Mouse (Mus musculus) testis, adult 2 months (tissue): ENCODE measurements around the gene Mpv17l2. TPM values are rescaled to one million over a fixed set of nuclear protein-coding genes. Genes with fewer than 3 reads are reported as not detected.
A peak's percentile ranks its signal among the peaks of the same experiment; 100 is the strongest.

Experiments
- H3K27ac ChIP-seq: fragments of 200-500 bp; 2 replicates; pipeline ENCODE4 v1.5.1; 2012; ENCODE audit warnings: low read depth, low read length; ENCODE audit not compliant: control insufficient read depth, insufficient read depth
- H3K27me3 ChIP-seq: fragments of 200-500 bp; 2 replicates; pipeline ENCODE4 v1.6.1; 2012; ENCODE audit warnings: mild to moderate bottlenecking, low read length, moderate library complexity; ENCODE audit not compliant: control insufficient read depth, insufficient read depth
- H3K36me3 ChIP-seq: fragments of 200-500 bp; 2 replicates; pipeline ENCODE4 v1.6.1; 2012; ENCODE audit warnings: mild to moderate bottlenecking, low read length; ENCODE audit not compliant: control insufficient read depth, insufficient read depth
- H3K4me1 ChIP-seq: fragments of 200-500 bp; 2 replicates; pipeline ENCODE4 v1.6.1; 2012; ENCODE audit warnings: low read length; ENCODE audit not compliant: control insufficient read depth, insufficient read depth
- H3K4me3 ChIP-seq: fragments of 200-500 bp; 2 replicates; pipeline ENCODE4 v1.5.1; 2012; ENCODE audit warnings: low read depth, mild to moderate bottlenecking, low read length, moderate library complexity, mixed read lengths; ENCODE audit not compliant: control insufficient read depth
- CTCF ChIP-seq: fragments of 200-500 bp; IDR thresholded peaks from 2 replicates; pipeline ENCODE4 v1.5.1; 2012; ENCODE audit warnings: low read depth, mild to moderate bottlenecking, inconsistent platforms, low read length, moderate library complexity; ENCODE audit not compliant: control insufficient read depth, insufficient read depth, insufficient replicate concordance
- POLR2A ChIP-seq: fragments of 200-500 bp; IDR thresholded peaks from 2 replicates; pipeline ENCODE4 v1.6.1; 2012; ENCODE audit warnings: low read depth, mild to moderate bottlenecking, inconsistent platforms, low read length, moderate library complexity; ENCODE audit not compliant: control insufficient read depth
- polyA plus RNA-seq: library from polyadenylated mRNA; depleted of rRNA; stranded (reverse); fragments of >200 nt; gene quantifications from 2 replicates; pipeline ENCODE4 v1.2.3, GENCODE M21; 2012

Mpv17l2 gene
- polyA plus RNA-seq, 1 experiment = 13.5 TPM

DNA sequence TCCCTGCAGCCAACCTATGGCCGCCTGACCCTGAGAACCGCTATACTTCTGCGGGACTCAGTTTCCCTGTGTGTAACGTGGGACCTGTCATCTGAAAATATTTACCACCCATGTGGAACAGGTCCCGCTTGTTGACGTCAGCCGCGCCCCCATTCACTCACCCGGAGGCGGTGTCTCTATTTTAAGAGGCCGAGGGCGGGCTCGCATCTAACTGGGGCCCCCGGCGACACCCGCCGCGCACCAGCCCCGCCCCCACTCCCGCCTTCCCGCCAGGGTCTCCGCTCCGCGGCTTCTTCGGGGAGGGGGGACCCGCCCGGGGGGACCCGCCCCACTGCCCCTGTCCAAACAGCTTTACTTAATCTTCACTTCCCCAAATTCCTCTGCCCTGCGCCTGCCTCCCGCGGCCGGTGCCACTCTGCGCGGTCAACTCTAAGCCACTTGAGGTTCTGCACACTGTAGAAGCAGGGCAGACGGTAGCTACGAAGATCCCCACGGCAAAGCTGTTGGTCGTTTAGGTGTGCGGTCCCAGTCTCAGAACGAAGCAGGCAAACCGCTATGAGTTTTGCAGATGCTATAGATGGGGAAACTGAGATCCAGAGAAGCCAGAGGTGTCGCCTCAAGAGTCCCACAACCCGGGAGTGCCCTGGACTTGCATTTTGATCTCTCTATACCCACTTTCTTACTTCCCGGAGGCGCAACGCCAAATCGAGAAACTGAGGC lies 43.2 kb upstream of the Mpv17l2 start:
- no peak for TF ChIP-seq CTCF
- no peak for TF ChIP-seq POLR2A
- H3K4me3 ChIP-seq = peak overlapping the region; percentile 84
- H3K27me3 ChIP-seq = no peaks in the 10 kb centered on the region; the same call in 1 of the 2 replicates
- peaks cover 10% of the 10 kb centered on the region for H3K4me1 ChIP-seq
- no peak overlapping the region for H3K27ac ChIP-seq
- H3K36me3 ChIP-seq = no peaks in the 10 kb centered on the region

DNA sequence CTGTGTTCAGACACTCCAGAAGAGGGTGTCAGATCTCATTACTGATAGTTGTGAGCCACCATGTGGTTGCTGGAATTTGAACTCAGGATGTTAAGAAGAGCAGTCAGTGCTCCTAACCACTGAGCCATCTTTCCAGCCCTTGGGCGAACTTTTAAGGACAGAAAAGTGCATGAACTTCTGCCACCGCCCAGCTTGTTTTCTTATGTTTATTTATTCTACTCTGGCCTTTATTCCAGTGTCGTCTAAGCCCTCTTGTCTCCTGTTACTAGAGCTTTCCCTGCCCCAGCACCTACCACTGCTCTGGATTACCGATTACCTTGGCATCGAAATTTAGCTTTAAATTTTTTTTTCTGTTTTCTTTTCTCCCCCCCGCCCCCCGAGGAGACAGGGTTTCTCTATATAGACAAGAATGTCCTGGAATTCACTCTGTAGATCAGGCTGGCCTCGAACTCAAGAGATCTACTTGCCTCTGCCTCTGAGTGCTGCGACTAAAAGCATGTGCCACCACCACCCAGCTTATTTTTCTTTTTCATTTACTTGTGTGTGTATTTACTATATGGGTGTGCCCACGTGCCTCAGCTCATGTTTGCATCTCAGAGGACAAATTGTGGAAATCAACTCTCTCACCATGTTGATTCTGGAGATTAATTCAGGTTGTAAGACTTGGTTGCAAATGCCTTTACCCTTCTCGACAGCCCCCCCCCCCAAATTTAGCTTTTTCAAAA lies 42.2 kb upstream of the Mpv17l2 start:
- H3K4me3 ChIP-seq = no peak overlapping the region
- TF ChIP-seq POLR2A = no peak
- TF ChIP-seq CTCF = no peak
- H3K4me1 ChIP-seq = peaks cover 12% of the 10 kb centered on the region
- H3K27me3 ChIP-seq = no peaks in the 10 kb centered on the region; the same call in 1 of the 2 replicates
- no peaks in the 10 kb centered on the region for H3K36me3 ChIP-seq
- H3K27ac ChIP-seq = no peak overlapping the region

DNA sequence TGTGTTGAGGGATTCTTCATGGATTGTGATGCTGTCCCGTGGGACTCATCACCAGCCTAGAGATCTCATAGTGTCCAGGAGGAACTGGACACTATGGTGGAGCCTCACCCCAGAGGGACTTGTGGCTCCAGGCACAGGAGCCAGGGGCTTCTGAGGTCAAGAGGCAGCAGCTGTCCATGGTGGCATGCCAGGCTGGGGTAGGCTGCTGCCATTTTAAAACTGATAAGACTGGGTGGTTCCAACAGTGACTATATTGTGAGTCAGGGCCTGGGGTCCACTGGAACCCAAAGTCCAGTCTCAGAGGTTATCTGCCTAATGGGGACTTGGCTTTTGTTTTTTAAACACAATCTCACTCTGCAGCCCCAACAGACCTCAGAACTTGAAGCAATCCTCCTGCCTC lies 41.1 kb upstream of the Mpv17l2 start:
- Histone ChIP-seq H3K4me3 (no peak overlapping the region), H3K27ac (no peak overlapping the region), H3K27me3 (no peaks in the 10 kb centered on the region; the same call in 1 of the 2 replicates), H3K36me3 (no peaks in the 10 kb centered on the region), H3K4me1 (peaks cover 21% of the 10 kb centered on the region)
- TF ChIP-seq CTCF = no peak
- no peak for TF ChIP-seq POLR2A

DNA sequence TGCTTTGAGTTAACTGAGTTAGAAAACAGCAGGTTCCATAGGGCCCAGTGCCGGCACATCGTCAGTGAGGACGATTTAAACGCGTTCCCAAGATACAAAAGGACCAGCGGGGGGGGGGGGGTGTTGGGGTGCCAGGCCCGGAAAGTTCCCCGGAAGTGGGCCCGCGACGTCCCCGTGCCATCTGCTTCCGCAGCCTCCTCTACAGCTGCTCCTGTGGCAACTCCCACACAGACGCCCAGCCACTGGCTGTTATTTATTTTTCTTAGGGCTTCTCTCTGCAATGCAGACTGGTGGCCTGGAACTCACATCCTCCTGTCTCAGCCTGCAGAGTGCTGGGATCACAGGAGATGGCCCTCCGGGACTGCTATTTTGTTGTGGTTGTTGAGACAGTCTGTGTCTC lies 40.4 kb upstream of the Mpv17l2 start:
- no peak overlapping the region for H3K4me3 ChIP-seq
- H3K4me1 ChIP-seq = peaks cover 27% of the 10 kb centered on the region
- TF ChIP-seq POLR2A = no peak
- TF ChIP-seq CTCF = no peak
- H3K27ac ChIP-seq = no peak overlapping the region
- H3K27me3 ChIP-seq = no peaks in the 10 kb centered on the region; the same call in 1 of the 2 replicates
- no peaks in the 10 kb centered on the region for H3K36me3 ChIP-seq

DNA sequence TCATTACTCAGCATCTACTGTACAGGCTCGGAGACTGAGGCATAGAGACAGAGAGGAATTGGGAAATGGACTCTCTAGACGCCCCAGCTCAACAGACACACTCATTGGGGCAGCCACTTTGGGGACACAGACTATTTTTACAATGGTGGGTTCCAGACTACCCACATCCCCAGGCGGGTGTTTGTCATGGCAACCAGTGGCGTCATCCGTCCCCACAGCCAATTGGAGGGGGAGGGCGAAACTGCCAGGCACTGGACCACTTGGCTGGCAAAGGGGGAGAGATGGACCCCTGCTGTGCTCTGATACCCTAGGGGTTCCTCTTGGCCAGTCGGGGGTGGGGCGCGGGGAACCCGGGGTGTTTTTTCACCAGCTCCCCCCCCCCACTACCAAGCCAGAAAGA lies 39.9 kb upstream of the Mpv17l2 start:
- no peaks in the 10 kb centered on the region for H3K36me3 ChIP-seq
- peaks cover 28% of the 10 kb centered on the region for H3K4me1 ChIP-seq
- no peaks in the 10 kb centered on the region; the same call in 1 of the 2 replicates for H3K27me3 ChIP-seq
- TF ChIP-seq POLR2A (no peak), CTCF (no peak)
- no peak overlapping the region for H3K27ac ChIP-seq
- H3K4me3 ChIP-seq = no peak overlapping the region

DNA sequence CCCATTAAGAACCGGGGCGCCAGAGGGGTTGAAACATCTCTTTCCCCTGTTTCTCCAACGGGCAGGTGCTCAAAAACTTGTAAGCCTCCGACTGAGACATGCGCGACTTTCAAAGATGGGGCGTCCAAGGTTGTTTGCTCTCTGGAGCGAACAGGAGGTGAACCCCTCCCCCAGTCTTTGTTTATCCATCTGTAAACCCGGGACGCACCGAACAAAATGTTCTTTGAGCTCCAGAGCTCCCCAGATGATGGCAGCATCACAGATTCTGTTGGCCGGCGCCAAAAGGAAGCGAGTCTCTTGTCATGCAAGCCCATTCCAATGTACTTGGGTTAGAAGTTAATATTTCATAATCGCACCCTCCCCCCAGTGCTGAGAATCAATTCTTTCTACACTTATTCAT lies 37.5 kb upstream of the Mpv17l2 start:
- Histone ChIP-seq H3K27me3 (no peaks in the 10 kb centered on the region), H3K27ac (no peak overlapping the region), H3K4me1 (peaks cover 21% of the 10 kb centered on the region), H3K4me3 (no peak overlapping the region), H3K36me3 (no peaks in the 10 kb centered on the region)
- TF ChIP-seq POLR2A (no peak), CTCF (no peak)
